Mouse (Mus musculus) lung, postnatal 0 days (tissue): ENCODE measurements around the gene Paqr7.

Source experiments
- CTCF ChIP-seq: IDR thresholded peaks from 2 replicates; pipeline ENCODE4 v1.5.1; 2016; ENCODE audit warnings: antibody characterized with exemption, mild to moderate bottlenecking
- EP300 ChIP-seq: IDR thresholded peaks from 2 replicates; pipeline ENCODE4 v1.6.1; 2016; ENCODE audit warnings: antibody characterized with exemption, mild to moderate bottlenecking, control low read depth

GRCm38 (mm10) chr4:134483696-134484095 lies 12.8 kb upstream of the Paqr7 start:
- TF ChIP-seq CTCF: no peak
- no peak for TF ChIP-seq EP300
